ENCODE assay signal across 27 mouse cellular contexts in genomic region chr9:59307890-59308289, GRCm38 (mm10).
"Had no signal": no experiment of that assay in that cellular context is flagged by ENCODE, and none has a peak within 500 bp of the region (broad histone marks: within the 10 kb centered on the region; RNA-seq: fewer than 3 reads in every experiment).

No protein-coding gene starts in this region.

- H3K9ac ChIP-seq: embryonic facial prominence, embryonic 12.5 days; embryonic facial prominence, embryonic 13.5 days; embryonic facial prominence, embryonic 15.5 days; forebrain, embryonic 12.5 days; forebrain, embryonic 13.5 days; forebrain, embryonic 15.5 days; forebrain, postnatal 0 days had no signal

- DNase-seq: cerebellum, adult 8-10 months; cerebellum, adult 9-10 months; cerebellum, adult 9-11 months; cerebellum, postnatal 10 days; cerebellum, postnatal 14 days; cerebellum, postnatal 25 days; cerebellum, postnatal 36 days; embryo, embryonic 11 days; forebrain, postnatal 0 days; gastrocnemius, adult 2 months; gastrocnemius, postnatal 10 days; gastrocnemius, postnatal 14 days; gastrocnemius, postnatal 25 days; gastrocnemius, postnatal 36 days; heart, adult 18-20 months; heart, adult 2 months had no signal

- H3K4me1 ChIP-seq: embryonic facial prominence, embryonic 10.5 days; embryonic facial prominence, embryonic 12.5 days; forebrain, embryonic 10.5 days; forebrain, embryonic 12.5 days; forebrain, embryonic 15.5 days had no signal

- H3K27ac ChIP-seq: embryonic facial prominence, embryonic 10.5 days; embryonic facial prominence, embryonic 12.5 days; embryonic facial prominence, embryonic 13.5 days; embryonic facial prominence, embryonic 15.5 days; forebrain, embryonic 10.5 days; forebrain, embryonic 12.5 days; forebrain, embryonic 13.5 days; forebrain, embryonic 15.5 days; gastrocnemius, adult 2 months; heart, adult 2 months had no signal

- H3K4me2 ChIP-seq: embryonic facial prominence, embryonic 12.5 days; embryonic facial prominence, embryonic 13.5 days; embryonic facial prominence, embryonic 15.5 days; forebrain, embryonic 12.5 days; forebrain, embryonic 13.5 days; forebrain, embryonic 15.5 days had no signal

- H3K27me3 ChIP-seq: embryonic facial prominence, embryonic 12.5 days; embryonic facial prominence, embryonic 13.5 days; embryonic facial prominence, embryonic 15.5 days; forebrain, embryonic 12.5 days; forebrain, embryonic 13.5 days; forebrain, embryonic 15.5 days had no signal

- ATAC-seq: forebrain, embryonic 13.5 days; forebrain, embryonic 14.5 days; forebrain, embryonic 15.5 days; forebrain, embryonic 16.5 days; forebrain, postnatal 0 days had no signal

- H3K4me3 ChIP-seq: embryonic facial prominence, embryonic 10.5 days; embryonic facial prominence, embryonic 12.5 days; embryonic facial prominence, embryonic 13.5 days; embryonic facial prominence, embryonic 15.5 days; erythroblast, embryonic 14.5 days; forebrain, embryonic 10.5 days; forebrain, embryonic 12.5 days; forebrain, embryonic 13.5 days; forebrain, embryonic 15.5 days; gastrocnemius, adult 2 months; heart, adult 2 months had no signal

- H3K9me3 ChIP-seq: embryonic facial prominence, embryonic 10.5 days; embryonic facial prominence, embryonic 12.5 days; embryonic facial prominence, embryonic 13.5 days; embryonic facial prominence, embryonic 15.5 days; forebrain, embryonic 10.5 days; forebrain, embryonic 12.5 days; forebrain, embryonic 15.5 days had no signal
